Mouse (Mus musculus) right cerebral cortex, postnatal 10 days (tissue): ENCODE measurements around the gene Tmem203.
A peak's percentile ranks its signal among the peaks of the same experiment; 100 is the strongest.

ENCODE experiments used
- DNase-seq, 2 experiments: peaks; one replicate each; pipeline ENCODE4 v3.0.0; 2021; ENCODE audit warnings: low spot score in 2 of 2

Tmem203 gene

DNA sequence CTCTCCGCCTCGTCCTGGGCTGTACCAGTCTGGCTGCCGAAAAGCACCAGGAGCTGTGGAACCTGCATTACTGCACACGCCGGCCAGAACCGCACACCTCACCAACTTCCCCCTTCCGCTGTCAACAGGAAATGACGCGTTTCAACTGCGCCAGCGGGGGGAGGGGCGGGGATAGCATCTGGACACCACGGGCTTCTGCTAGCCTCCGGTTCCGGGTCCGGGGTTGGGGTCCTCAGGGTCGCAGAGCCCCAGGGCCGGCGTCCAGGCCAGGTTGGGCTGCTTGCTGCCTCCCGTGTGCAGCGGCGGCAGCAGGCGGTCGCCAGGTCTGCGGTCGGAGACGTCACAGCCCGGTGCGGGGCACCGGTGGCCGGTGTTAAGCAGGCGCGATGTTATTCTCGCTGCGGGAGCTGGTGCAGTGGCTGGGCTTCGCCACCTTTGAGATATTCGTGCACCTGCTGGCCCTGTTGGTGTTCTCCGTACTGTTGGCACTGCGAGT lies at the start of gene Tmem203:
Gene Tmem203 (plus strand): TSS at position 156 of the 496 bp plus-strand sequence.
- peak; percentile 92 to 93 for DNase-seq

DNA sequence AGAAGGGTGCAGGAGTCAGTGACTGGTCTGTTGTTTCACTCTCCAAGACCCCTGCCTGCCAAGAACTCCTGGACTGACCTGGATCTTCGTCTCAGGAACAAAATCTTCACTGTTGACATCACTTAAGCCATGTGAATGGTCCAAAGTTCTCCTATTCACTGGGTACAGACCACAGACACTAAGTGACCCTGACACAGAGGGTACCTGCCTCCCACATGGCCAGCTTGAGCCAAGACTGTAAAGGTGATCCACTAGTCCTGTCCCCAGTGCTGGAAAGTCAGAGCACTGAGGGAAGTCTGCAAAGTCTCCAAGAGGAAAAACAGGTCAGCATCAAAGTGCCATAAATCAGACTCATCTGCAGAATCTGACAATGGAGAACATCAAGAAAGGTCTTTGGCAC lies 47.6 kb upstream of the Tmem203 start:
- peak in 1 of 2 experiments; percentile 15 for DNase-seq

DNA sequence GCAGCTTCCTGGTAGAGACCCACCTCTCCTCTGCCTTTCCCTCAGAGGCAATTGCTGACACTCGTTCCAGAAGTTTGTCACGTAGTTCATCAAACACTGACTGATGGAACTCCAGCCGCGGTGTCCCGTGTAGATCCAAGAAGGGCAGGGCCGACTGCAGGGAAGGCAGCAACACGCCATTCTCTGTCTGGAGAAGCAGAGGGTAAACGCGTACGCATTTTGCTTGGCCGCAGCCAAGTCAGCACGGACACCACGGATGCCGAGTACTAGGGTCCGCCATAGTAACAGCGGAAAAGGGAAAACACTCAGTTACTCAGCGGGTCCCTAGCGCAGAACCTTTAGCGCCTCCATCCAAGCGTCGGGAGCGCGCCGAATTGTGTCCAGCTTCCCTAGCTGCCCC lies 44.6 kb upstream of the Tmem203 start:
- DNase-seq = peak in 1 of 2 experiments; percentile 23

DNA sequence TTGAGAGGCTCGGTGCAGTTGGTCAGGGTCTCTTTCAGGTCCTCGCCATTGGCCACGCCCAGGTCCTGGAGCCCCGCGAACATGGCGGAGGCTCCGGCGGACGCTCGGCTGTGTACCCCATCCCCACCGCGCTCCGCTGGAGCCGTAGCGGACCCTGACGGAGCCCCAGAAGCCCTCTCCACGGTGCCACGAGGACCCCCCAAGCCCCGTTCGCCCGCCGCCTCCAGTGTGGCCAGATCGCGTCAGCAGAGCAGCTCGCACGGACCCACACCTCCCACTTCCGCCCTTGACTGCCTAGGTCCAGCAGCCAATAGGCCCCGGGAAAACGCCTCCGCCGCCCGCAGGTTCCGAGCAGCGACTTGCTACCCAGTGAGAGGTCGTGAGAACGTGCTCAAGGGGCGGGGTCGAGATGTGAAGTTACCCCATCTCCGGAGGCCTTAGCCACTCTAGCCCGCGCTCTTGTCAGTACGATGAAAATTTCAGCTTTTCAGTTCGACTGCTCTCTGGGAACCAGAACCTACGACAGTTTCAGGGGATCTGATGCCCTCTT lies 44.0 kb upstream of the Tmem203 start, which contains the start of gene Nelfb:
Gene Nelfb (minus strand): TSS at position 369 of the 550 bp plus-strand sequence.
- peak; percentile 90 to 91 for DNase-seq

DNA sequence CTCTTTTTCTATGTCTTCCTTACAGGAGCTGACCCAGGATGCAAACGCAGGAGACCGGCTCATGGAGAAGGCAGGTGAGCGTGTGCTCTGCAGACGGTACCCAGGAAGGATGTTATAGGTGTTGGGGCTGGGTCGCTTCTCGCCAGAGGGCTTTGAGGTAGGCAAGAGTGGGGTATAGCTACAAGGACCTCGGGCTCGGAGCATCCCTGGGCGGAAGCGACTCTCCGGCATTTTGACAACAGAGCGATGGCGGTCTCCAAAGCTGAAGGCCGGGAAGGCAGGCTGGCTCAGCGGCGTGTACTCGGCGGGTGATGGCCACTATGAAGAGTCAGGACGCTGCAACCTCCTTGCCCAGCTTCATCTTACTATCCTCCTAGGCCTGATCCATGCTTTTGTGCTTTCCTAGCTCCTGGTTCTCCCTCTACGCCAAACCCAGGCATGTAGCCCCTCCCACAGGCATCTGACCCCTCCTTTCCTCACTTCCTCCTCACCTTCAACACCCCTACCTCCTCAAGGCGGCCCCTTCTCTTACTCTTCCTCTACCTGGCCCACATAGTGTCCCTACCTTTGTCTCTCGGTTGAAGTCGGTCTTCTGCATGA lies 41.9 kb upstream of the Tmem203 start:
- peak in 1 of 2 experiments; percentile 17 for DNase-seq

DNA sequence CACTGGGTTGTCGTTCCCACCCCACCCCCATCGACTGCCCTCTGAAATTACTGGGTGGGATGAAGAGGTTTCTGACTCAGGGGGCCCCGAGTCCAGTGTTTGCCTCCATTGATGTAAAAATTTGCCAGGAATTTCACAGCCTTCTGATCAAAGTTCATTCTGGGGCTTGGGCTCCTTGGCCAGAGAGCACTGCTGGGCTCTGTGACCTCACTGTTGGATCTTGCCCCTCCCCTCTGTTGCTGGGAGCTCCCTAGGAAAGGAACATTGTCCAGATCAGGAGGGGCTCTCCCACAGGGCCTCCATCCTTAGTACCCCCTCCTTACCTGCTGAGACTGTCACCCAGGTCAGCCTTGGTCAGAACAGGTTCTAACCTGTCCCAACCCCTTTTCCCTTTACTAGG lies 40.8 kb upstream of the Tmem203 start, which contains the start of gene Stpg3:
Gene Stpg3 (minus strand): TSS at position 194 of the 400 bp plus-strand sequence.
- DNase-seq = no peak

DNA sequence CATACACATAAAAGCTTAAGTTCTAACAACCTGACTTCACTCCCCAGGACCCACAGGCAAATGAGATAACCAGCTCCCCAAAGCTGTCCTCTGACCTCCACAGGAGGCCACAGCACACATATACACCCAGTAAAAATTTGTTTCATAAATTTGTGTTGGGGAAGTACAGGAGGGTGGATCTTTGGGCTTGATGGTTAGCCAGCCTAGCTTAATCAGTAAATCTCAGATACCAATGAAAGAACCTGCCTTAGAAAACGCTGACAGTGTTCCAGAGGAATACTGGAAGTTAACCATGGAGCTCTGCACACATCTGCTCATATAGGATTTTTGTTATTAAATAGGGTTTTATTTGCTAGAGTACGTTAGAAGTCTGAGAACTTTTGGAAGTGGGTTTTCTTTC lies 37.6 kb upstream of the Tmem203 start:
- DNase-seq = no peak

DNA sequence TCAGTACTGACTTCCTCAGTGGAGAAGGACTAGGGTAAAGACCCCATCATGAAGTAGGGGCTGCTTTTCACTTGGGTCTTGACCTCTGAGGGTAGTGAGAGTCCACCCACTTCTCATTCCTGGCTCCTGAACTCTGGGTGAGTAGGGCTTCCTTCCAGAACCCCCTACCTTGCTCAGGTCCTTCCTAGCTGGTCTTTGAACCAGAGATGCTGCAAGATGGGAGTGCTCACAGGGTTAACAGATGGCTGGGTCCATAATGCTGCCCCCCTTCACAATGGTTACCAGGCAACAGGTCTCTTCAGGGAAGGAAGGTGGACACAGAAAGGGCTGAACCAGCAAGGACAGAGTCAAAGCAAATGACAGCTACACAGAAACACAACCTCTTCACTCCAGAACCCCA lies 36.8 kb upstream of the Tmem203 start, which contains the start of gene Fam166a:
Gene Fam166a (plus strand): TSS at position 301 of the 400 bp plus-strand sequence.
- no peak for DNase-seq

DNA sequence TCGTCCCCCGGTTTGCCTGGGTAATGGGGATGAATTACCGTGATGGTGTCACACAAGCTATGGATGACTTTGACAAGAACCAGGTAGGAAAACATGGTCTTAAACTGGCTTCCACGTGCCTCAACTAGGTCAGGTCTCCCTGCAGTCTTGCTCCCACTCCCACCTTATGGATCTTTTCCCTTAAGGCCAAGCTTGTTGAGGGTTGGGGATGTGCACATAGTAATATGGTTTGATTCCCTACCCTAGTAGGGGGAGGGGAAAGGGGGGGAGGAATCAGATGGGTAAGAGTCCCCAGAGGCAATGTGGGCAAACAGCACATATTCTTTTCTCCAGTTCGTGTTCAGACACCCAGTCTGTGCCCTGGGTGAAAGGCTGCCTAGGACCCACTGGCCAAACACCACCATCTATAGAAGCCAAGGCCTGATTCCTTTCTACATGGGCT lies 33.9 kb upstream of the Tmem203 start:
- no peak for DNase-seq

DNA sequence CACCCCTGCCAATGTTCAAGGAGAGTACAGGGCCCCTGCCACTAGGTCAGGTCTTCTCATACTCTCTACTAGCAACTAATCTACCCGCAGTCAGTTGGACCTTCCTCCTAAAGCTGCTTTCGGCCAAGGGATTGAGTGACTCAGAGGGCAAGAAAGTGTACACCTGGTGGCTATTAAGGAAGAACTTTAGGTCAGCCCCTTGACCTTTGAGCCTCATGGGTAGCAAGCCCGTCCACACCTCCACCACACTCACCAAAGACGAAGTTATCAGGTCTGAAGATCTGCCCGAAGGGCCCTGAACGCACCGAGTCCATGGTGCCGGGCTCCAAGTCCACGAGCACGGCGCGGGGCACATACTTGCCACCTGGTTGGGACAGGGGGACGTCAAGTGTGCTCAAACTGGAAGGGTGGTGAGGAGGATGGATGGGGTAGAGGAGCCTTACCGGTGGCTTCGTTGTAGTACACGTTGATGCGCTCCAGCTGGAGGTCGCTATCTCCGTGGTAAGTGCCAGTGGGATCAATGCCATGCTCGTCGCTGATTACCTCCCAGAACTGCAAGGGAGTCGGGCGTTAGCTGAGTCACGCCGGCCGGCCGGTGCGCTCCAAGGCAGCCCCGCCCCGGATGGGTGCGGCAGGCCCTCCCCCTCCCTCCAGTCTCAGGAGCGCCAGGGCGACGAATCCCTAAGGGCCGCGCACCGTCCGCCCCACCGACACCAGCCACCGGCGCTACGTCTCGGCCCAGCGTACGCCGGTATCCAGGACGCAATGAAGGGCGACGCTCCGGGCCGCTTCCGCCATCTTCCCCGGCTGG lies 31.4 kb upstream of the Tmem203 start:
- DNase-seq = peak; percentile 71 to 80

DNA sequence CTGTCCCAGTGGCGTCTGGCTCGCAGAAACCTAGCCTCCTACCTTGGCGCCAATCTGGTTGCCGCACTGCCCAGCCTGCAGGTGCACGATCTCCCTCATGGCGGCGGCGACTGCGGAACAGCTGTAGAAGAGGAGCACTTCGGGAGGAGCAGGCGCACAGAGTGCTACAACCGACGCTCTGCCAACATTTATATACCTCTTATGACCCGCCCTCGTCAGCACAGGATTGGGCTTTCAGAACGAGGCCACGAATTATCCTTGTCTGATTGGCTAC lies 30.8 kb upstream of the Tmem203 start, which contains the start of gene Tubb4b:
Gene Tubb4b (minus strand): TSS at position 211 of the 274 bp plus-strand sequence.
- no peak for DNase-seq

DNA sequence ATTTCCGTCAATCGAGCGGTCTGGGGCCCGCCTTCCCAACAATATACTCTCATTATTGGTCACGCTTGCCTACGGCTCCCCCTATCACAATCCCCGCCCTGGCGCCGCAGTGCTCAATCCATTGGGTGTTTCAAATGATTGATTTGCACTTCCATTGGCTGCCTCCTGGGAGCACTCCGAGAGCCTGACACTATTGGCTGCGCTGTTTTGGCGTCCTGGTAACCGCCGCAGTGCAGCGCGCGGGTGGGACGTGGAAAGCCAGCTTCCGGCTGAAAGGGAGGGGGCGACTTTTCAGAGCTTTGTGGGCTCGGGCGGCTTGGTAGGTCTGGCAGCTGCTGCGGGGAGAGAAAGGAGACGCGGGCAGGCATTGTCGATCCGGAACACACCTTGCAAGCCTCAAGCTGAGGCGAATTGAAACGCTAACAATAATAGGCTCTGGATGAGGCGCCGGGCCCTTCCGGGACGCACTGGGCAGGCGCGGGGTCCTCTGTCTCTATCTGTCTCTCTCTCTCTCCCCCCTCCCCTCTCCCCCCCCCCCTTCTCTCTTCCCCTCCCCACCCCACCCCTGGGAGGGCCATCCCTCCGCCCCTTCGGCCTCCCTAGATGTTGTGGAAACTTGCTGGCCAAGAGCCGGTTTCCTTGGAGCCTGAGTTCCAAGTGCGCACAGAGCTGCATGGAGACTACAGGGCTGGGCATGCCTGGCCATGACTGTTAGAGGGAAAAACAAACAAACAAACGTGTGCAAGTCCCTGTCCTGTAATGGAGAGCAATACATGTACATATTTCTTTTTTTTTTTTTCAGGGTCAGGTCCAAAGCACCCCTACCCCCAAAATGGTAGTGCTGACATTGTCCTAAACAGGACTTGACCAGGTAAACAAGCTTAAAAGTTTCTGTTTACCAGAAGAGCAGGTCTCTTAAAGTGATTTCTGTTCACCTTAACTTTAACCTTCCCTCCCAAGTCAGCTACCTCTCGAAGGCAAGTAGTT lies 30.2 kb upstream of the Tmem203 start:
- peak; percentile 99 to 100 for DNase-seq

DNA sequence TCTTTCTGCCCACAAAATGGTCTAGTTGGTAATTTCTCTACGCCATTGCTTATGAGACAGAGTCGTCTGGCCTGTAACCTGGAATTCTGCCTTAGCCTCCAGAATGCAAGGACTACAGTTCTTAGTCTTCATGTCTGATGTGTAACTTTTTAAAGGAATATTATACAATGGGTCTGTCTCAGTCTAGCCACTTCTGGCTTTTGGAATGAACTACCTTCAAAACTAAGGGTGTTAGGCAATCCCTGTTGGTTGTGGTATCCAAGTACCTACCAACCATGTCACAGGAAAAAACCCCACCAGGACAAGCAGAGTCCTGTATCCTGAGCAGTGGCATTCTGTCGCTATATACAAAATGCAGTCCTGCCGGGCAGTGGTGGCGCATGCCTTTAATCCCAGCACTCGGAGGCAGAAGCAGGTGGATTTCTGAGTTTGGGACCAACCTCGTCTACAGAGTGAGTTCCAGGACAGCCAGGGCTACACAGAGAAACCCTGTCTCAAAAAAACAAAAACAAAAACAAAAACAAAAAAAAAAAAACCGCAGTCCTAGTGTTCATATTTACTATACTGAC lies 29.3 kb upstream of the Tmem203 start:
- DNase-seq = peak in 1 of 2 experiments; percentile 29

DNA sequence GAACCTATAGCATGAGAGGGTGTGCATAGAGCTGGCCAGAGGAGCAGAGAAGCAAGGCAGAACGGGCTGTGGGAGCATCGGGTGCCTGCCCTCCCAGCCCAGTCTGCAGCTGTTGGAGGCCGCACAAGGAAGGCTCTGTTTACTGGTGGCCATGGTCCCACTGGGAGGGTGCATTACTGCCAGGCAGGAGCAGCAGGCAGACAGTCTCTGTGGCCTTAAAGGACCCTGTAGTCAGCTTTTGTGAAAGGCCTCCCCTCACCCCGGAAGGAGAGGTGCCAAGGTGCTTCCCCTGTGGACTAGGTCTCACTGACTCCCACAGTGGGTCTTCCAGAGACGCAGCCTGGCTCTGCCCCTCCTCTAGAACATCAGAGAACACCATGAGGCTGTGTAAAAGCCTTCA lies 28.4 kb upstream of the Tmem203 start:
- peak; percentile 77 to 84 for DNase-seq

DNA sequence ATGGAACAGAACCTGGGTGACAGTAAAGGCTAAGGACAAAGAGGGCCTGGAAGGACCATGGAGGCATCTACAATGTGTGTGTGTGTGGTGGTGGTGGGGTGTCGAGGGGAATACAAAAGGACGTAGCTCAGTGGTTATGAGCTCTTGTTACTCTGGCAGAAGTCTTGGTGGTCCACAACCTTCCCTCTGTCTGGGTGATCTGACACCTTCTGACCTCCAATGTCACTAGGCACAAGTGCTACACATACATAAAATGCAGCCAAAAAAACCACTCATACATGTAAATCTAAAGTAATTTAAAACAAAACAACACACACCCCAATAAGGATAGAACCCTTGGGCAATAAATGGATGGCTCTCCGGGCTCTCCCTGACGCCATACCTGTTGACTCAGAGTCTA lies 27.8 kb upstream of the Tmem203 start:
- no peak for DNase-seq

DNA sequence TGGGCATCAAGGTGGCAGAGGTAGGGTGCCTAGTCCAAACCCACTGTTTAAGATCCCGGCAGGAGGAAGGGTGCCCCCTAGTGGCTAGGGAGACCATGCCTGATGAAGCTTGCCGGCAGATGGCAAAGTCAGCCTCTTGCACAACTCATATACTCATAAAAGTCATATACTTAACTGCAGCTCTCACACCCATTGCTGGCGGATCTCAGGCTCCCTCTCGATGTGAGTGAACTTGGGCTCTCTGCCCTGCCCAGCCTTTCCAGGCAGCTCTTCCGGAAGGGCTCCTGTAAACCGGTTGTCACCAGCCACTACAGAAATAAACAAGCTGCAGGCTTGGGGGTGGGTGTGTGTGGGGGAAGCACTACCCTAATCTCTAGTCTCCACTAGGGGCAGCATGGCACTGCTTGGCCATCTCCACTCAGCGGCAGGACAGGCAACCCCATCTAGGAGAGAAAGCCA lies 26.8 kb upstream of the Tmem203 start:
- peak; percentile 88 for DNase-seq

DNA sequence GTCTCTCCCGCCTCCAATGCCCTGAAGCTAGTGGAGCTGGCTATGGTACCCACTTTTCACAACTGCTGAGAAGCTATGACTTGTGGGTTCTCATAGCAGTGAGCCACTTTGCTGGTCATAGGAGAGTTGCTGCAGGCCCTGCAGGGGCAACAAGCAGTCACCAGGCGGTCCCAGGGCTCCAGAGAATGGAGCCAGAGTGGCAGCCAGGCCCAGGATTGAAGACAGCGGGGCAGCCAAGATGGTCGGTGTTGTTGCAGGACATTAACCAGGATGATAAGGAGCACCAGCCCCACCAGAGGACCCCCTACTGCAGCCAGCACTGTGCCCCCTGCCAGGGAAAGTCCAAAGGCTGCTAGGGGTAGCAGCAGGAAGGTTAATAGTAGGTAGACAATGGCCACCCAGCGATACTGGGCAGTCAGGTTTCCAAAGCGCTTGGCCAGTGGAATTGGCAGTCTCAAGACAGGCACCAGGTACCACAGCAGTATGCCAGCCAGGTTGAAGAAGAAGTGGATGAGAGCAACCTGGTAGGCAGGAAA lies 26.2 kb upstream of the Tmem203 start:
- DNase-seq = no peak

DNA sequence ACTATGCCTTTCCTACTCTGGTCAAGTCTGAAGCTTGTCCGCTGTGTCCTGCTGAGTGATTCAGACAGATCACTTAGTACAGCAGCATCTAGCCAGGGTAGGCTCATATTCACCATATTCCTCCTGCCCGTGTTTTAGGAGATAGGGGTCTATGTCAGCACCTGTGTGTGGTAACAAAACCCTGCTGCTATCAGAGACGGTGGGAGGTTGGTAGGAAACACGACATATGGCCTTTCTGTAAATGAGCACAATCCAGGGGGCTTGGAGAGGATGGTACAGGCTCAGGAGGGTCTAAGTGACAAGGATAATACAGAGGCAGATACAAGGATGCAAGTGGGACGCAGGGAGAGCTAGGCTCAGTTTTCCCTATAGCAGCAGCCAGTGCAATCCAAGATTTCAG lies 25.7 kb upstream of the Tmem203 start:
- no peak for DNase-seq

DNA sequence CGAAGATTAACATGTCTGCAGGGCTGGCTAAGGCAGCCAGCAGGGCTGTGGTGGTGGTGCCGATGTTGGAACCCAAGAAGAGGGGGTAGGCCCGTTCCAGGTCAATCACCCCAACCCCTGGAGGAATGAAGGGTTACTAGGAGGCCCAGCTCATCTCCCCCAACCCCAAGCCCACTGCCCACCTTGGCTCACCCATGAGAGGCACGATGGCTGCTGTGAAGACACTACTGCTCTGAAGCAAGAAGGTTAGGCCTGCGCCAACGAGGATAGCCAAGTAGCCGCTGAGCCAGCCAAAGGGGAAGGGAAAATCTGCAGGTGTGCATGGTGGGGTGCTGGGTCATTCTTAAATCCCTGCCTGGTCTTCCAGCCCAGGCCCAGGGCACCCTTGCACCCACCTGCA lies 24.7 kb upstream of the Tmem203 start:
- DNase-seq = no peak

DNA sequence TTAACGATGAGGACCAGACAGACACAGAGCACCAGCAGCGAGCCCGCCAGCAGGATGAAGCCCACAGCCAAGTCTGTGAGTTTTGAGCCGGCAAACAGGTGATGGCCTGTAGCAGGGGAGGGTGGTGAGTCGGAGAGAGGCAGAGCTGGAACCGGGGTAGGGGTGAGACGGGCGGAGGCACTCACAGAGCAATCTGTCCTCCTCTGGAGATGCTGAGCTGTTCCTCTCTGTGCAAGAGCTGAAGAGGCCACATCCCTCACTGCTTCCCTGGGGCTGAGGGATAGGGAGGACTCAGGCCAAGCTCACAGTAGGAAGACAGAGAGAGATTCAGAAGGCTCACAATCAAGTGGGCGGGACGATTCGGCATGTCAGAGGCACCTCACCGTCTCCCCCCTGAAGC lies 24.2 kb upstream of the Tmem203 start:
- DNase-seq = no peak

DNA sequence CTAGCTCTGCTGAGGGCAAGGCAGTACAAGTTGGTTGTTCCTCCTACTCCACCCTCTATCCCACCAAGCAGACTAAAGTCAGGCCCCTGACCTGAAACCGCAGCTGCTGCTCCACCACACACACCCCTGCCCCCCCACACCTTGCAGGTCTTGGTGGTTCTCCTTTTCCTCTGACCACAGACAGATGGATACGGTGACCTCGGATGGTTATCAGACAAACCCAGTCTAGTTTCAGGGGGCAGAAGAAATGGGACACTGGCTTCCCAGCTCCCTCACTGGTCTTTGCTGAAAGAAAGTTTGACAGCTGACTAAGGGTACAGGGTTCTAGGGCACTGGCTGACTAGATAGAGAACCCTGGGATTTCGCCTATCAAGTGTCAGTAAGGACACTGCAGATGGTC lies 21.8 kb upstream of the Tmem203 start:
- DNase-seq = no peak
